Mouse (Mus musculus) thymus, postnatal 10 days (tissue): Measurements from ENCODE around the gene Klrd1.
"Not testable (repeated sequence)": the region's sequence is repeated elsewhere in the genome, so short reads cannot be mapped to it uniquely, and the experiment has no call there.

Source experiments
- DNase-seq, 2 experiments: peaks; one replicate each; pipeline ENCODE4 v3.0.0; 2021; ENCODE audit warnings: low spot score in 2 of 2

Gene Klrd1

DNA sequence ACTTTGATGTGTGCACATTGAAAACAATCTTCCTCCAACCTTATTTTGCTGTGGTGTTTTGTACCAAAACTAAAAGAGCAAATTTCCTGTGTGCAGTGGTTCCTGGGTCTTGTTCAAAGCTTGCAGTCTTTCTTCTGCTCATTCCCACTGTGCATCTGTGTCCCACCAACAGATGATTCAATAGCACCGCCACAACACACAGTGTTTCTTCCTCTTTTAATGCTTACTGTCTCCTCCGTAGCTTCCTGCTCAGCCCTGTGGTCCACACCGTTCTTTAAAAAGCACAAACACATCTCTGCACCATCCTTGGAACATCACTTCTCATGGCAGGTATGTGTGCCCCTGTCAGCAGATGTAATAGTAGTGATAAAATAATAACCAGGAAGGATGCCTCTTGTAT, at the start of gene Klrd1:
TSS of gene Klrd1 (plus strand) at position 275 of the 400 bp plus-strand sequence.
- DNase-seq: no peak

DNA sequence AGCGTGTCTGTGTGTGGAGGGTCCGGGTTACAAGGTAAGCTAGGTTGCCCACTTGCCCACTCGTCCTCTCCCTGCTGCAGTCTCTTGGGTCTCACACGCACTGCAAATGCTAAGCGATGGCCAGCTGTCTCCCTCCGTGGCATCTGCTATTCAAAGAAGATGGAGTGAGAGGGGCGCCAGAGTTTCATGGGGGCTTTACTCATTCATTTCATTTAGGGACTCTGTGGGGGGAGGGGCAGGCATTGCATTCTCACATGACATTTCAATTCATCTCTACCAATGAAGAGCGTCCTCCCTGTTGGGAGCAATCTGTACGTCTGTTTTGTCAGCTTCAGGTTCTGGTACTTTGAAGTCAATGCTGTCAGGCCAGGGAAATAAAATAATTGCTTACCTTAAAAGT, 49.7 kb upstream of the Klrd1 start:
- DNase-seq: no peak

DNA sequence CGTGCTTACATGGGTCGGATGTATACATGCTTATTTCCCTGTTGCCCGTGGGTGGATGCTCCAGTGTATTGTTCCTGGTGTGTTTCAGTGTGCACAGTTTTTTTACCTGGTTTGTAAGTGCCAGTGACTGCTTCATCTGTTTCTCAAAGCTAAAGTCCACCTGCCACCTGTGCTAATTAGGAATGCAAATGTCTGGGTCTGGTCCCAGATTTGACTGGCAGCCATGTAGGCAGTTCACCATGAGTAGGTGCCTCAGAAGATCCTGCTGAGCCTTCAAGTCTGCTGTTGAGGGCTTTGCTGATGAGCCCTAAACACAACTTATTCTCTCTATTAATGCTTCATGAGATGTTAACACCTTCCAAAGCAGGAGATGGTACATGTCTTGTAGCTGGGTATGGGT, 49.0 kb upstream of the Klrd1 start:
- DNase-seq: no peak

DNA sequence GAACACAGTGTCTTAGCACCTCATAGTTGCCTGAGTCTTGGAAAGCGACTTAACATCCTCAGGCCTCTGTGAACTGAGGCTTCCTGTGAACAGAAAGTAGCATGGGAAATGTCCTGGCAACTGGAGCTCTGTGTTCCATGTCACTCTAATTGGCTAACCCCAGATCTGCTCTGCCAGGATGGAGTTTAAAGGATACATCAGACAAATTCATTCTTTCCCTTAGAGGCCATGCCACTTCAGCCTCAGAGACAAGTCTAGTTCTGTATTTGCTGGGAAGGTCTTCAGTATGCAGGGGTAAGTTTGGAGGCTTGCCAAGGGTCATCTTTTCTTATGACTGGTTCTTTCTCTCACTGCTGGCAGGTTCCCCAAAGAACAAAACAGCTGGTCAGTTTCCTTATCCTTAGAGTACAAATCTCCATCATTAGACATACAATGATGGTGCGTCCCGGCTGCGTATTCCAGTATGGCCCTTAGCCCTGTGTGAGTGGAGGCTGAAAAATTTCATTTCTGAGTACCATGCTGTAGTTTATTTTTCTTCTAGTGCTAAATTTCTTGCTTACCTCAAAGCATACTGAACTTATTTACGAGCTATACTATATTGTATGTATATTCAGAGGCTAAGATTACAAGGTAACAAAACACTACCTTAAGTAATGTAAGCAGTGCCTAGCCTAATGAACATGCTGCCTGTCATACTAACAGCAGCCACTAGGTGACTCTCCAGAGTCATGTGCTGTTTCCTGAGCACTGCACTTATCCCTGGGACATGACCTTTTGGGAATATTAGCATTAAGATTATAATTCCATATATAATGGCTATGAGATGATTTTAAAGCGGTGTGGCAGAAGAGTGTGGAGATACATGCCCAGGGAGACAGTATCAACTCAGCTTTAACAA, 47.6 kb upstream of the Klrd1 start:
- peak in 1 of 2 experiments; percentile 40 for DNase-seq

DNA sequence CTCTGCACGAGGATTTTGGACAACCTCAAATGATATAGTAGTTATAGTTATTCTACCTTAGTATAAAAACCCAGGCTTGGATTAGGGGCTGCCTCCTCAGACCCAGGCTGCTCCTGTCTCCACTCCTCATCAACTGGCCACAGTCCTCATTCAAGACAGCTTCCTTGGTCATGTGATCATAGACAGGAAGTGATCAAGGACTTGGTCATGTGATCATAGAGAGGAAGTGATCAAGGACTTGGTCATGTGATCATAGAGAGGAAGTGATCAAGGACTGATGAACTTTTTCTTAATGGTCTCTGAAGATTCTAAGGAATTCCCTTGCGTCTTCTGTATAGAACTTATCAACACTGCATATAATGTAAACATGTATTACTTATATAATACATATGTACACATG, 44.3 kb upstream of the Klrd1 start:
- DNase-seq: no peak

DNA sequence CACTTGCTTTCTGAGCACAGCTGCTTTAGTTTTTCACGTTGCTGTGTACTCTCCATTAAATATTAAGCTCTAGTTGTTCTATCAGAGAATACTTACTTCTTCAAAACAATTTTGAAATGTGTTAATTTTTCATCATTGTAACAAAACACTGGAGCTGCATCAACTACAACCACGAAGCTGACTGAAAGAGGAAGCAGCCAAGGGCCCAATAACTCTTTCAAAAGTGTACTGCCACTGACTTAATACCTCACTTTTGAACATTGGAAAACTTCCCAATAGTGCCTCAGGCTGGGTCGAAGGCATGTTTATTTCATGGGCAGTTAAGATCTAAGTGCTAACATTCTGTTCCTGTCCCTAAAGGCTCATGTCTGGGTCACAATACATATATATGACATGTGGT, 43.6 kb upstream of the Klrd1 start:
- DNase-seq: no peak

DNA sequence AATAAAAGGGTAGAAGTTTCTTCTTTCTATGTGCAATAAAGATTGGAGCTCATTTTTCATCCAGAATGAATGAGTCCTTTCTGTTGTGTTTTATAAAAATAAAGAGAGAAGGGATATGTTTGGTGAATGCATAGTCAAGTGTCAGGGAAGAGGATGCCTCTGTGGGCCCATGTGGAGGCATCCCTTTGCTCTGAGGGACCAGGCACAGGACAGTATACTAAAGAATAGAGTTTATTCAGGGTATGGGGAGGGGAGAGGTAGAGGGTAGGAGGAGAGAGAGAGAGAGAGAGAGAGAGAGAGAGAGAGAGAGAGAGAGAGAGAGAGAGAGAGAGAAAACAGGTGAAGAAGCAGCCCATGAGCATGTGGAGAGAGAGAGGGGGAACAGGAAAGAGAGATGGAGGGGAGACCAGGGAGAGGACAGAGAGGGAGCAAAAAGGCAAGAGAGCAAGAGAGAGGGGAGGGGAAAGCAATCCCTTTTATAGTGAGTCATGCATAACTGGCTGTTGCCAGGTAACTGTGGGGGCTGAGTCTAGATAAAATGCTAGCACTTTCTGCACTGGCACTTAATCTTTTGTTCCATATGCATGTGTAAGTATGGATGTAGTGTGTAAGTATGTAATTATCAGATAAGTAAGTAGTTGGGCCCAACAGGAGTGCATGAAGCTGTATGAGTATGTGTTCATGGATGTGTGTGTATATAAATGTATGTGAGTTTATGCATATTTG, 34.1 kb upstream of the Klrd1 start:
- DNase-seq: no peak

DNA sequence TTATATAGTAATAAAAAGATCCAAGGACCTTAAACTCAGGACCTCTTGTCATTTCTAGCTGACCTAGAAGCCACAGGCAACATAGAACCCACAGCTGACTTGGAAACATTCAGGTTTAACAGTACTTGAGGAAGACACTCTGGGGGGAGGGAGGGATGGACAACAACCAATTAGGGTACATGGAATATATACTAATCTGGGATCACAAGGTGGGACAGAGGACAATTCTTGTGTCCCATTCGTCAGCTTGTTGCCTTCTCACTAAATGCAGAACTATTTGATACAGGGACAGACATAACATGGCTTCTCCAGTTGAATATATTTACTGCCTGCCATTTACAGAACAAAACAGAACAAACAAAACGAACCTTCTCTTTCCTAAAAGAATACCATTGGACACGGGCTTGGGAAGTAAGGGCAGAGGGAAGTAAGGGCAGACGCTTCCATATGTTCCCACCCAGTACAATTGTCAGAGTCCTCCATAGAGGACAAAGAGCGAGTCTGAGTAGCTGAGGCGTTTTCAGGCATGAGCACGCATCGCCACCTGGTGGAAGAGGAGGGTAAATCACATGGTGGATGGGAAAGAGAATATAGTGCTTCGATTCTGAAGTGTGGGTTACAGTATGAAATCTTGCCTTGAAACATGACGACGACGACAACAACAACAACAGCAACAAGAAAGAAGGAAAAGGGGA, 32.5 kb upstream of the Klrd1 start:
- DNase-seq: peak; percentile 15 to 70

DNA sequence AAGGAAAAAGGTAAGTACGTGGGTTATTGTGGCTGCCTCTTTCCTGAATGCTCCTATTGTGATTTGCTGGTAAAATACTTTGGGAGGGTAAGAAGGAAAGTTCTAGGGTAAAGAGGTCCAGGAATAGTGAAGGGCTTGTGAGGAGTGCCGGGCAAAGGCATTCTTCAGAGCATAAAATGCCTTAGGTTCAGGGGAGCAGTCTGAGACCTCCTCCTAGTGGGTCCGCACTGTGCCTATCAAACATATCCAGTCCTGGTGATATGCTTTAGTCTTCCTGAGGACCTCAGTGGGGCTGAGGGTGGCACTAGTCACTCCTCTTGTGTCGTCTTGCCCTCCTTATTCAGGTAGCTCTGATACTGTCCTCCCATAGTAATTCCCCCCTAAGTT, 31.9 kb upstream of the Klrd1 start:
- DNase-seq: no peak

DNA sequence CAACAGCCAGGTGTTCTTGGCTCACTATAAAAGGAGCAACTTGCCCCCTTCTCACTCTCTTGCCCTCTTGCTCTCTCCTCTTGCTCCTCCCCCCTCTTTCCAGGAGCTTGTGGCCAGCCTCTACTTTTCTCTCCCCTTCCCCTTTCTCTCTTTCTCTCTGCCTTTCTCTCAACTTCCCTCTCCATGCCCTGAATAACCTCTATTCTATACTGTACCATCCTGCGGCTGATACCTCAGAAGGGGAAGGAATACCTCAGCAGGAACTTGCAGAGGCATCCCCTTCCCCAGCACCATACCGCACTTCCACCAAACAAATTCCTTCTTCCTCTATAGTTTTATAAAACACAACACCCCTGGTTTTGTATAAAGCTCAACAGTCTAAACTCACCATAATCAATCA, 26.3 kb upstream of the Klrd1 start:
- DNase-seq: no peak

DNA sequence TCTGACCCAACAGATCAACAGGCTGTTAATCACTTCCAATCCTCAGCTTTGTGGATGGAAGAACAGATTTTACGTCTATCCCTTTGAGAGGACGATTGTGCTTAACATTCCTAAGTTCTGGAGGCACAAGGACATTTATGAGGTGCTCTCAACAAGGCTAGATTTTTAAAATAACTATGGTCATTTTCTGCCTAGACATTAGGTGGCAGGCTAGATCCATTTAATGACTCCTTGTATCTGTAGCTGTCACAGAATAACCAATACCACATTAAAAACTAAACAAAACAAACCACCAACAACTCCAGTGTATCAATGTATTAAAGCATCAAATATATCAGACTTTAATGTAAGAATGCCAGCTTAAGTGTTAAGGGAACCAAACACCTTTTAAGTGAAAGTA, 16.3 kb upstream of the Klrd1 start:
- no peak for DNase-seq

DNA sequence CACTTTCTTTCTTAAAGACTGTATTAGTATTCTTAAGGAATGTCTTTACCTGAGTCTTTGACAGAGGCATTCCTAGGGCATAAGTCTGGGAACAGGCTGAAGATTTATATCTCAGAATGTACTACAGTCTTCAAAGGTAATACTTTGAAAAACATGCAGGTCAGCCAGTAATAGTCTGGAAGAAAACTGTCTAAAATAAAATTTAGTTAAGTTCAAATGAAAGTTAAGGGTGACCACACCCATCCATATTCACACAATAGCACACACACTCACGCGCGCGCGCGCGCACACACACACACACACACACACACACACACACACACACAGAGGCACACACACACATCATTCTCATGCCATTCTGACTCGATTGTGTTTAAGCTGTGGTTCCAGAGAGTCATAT, 14.0 kb upstream of the Klrd1 start, which contains the start of gene Klre1:
TSS of gene Klre1 (plus strand) at position 301 of the 400 bp plus-strand sequence.
- DNase-seq: no peak

DNA sequence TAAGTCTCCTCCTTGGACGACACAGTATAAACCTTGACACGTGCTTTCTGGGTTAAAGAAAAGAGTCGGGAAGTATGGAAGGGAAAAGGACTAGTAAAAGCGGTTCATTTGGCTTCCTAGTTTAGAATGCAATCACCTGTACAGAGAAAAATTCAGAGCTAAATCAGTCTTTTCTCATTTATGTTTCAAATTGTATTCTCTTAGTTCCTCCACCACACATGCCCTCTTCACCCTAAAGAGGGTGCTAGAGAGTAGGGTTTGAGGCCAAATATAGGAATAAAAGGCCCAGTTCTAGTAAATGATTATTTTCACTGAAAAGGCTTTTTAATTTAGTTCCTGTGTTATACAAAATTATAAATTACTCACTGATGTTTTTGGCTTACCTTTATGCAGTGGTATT, 10.3 kb upstream of the Klrd1 start:
- peak in 1 of 2 experiments; percentile 12 for DNase-seq

DNA sequence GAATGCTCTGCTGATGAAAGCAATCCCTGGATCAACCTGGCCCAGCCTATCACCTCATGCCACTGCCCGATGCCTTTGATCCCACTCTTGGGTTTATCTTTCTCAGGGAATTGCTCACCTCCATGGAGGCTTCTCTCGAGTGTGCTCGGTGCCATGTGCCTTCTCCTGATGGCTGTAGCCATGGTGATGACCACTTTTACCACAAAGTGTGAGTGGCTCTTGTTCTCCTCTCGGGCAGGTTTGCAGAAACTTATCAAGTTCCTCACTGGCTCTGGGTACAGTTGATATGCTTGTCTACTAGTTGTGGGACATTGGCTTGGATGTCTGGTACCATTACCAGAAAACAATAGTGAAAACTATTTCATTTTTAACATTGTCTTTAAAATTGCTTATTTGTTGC, 9.7 kb upstream of the Klrd1 start:
- DNase-seq: no peak

DNA sequence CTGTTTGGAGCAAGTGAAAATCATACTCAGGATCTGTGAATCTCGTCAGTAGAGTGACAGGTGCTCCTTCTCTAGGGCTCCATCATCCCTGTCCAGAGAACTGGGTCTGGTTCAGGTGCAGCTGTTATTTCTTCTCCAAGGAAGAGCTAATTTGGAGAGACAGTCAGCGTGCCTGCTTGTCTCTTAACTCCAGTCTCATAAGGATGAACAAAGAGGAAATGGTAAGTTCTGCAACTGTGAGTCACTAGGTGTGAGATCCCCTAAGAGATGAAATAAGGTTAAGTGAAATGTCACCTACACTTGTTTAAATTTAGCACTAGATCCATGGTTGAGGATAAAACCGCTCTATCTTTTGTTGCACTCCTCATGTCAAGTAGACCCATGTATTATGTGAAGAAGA, 8.6 kb upstream of the Klrd1 start:
- no peak for DNase-seq

DNA sequence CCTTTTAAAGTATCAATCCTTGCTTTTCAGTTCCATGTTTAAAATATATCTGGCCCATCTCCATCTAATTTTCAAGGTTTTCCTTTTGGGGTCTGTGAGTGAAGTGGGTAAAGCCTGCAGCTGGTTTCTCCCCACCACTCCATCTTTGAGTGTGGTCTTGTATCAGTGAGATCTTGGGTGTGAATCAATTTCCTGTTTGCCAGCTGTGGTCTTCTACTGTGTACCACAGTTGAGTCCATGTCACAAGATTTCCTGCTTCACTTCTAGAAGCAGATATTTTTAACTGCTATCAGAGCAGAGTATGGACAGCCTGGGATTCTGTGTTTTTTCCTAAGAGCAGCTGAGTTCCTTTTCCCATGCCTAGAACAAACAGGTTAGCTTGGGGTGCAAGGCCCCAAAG, 16.8 kb downstream of the Klrd1 start:
- DNase-seq: no peak

DNA sequence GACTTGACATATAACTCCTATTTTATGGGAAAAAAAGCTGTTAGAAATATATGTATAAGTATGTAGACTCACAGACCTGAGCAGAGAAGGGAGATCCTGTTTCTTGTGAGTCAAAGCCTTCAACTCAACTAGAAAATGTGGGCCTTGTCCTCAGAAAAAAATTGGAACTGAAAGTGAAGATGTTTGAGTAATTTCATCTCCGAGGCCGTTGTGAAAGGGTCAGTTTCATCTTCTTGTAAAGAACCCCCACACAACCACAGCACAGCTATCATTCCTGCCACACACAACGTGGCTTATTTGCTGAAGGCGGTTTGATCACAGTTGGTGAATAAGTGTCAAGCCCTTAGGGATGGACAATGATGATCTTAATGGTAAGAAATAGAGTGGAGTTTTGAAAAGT, 32.2 kb downstream of the Klrd1 start, which contains the start of gene Klrk1:
TSS of gene Klrk1 (minus strand) at position 130 of the 400 bp plus-strand sequence.
- no peak for DNase-seq

DNA sequence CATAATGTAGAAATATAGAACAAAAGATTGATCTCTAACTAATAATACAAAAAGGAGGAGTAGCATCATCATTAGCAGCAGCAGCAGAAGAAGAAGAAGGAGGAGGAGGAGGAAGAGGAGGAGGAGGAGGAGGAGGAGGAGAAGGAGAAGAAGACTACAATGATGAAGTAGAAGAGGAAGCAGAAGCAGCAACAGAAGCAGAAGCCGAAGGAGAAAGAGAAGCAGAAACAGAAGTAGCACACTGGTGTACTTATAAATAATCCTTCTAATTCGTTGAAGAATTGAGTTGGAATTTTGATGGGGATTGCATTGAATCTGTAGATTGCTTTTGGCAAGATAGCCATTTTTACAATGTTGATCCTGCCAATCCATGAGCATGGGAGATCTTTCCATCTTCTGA, 39.5 kb downstream of the Klrd1 start:
- not testable (repeated sequence) for DNase-seq

DNA sequence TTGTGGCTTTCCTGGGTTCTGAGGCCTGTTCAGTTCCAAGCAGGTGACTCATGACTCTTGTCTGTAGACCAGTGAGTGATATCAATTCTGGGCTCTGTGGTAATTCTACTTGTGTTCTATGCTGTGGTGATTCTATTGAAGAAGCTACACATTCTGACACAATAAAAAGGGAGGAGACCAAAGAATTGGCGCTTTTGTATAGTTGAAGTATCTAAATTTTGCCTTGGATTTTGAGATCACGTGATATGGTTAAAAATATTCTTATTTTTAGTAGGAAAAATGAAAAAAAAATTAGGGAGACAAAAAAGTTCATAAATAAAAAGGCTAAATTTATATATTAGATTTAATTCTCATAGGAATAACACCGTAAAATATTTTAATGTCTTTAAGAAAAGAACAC, 51.7 kb downstream of the Klrd1 start, which contains the start of gene Klrc3:
TSS of gene Klrc3 (minus strand) at position 101 of the 400 bp plus-strand sequence.
- DNase-seq: not testable (repeated sequence)

DNA sequence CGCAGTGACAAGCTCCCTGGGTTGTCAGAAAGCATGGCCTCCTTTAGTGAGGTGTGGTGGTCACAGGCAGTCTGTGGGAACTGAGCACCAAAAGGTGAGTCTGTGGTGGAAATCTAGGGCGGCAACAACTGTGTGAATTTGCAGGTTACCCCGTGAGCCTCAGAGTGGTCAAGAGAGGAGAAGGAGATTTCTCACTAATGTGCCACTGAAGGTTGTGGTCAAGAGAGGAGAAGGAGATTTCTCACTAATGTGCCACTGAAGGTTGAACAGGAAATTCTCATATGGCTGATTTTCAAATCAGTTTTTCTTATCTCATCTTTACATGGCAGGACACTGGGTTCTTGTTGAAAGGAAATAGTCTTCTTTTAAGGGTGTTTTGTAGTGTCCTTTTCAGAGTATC, 52.5 kb downstream of the Klrd1 start:
- DNase-seq: not testable (repeated sequence)
